Mouse (Mus musculus) adrenal gland, adult 2 months (tissue): ENCODE data around the gene Kcnip1. TPM values are rescaled to one million over a fixed set of nuclear protein-coding genes. Genes with fewer than 3 reads are reported as not detected.

Experiments
- DNase-seq: peaks from one replicate; pipeline ENCODE4 v3.0.0; 2021
- polyA plus RNA-seq: library from polyadenylated mRNA; depleted of rRNA; stranded (reverse); fragments of >200 nt; gene quantifications from 2 replicates; pipeline ENCODE4 v1.2.3, GENCODE M21; 2012
- total RNA-seq, 2 experiments: library from RNA; stranded (reverse); gene quantifications; 2 replicates each; pipeline ENCODE4 v1.2.3; 2021

The Kcnip1 gene
- total and polyA plus RNA-seq, 3 experiments = 1.9 to 3.7 (median 2.9) TPM

GRCm38 (mm10) chr11:33829774-33830173, 163.2 kb downstream of the Kcnip1 start:
- DNase-seq = no peak

GRCm38 (mm10) chr11:33827829-33828206, 165.1 kb downstream of the Kcnip1 start:
- DNase-seq = peak; percentile 20

GRCm38 (mm10) chr11:33827085-33827828, 165.7 kb downstream of the Kcnip1 start:
- DNase-seq = no peak

GRCm38 (mm10) chr11:33824739-33825138, 168.2 kb downstream of the Kcnip1 start:
- DNase-seq = peak; percentile 57

GRCm38 (mm10) chr11:33821331-33821730, 171.6 kb downstream of the Kcnip1 start:
- DNase-seq = no peak

GRCm38 (mm10) chr11:33820876-33821275, 172.1 kb downstream of the Kcnip1 start:
- DNase-seq = no peak

- no peak for DNase-seq
Observed at GRCm38 (mm10) chr11:33818861-33819503, 174.0 kb downstream of the Kcnip1 start.

- DNase-seq = no peak
Observed at GRCm38 (mm10) chr11:33816020-33816419, 176.9 kb downstream of the Kcnip1 start.

- no peak for DNase-seq
Observed at GRCm38 (mm10) chr11:33810105-33810504, 182.8 kb downstream of the Kcnip1 start.

- DNase-seq = no peak
Observed at GRCm38 (mm10) chr11:33803093-33803492, 189.9 kb downstream of the Kcnip1 start.

- no peak for DNase-seq
Observed at GRCm38 (mm10) chr11:33800436-33801088, 192.4 kb downstream of the Kcnip1 start.

- DNase-seq = no peak
Observed at GRCm38 (mm10) chr11:33799933-33800332, 193.0 kb downstream of the Kcnip1 start.

GRCm38 (mm10) chr11:33798094-33798648, 194.8 kb downstream of the Kcnip1 start:
- DNase-seq = no peak

- DNase-seq = no peak
Observed at GRCm38 (mm10) chr11:33787362-33787761, 205.6 kb downstream of the Kcnip1 start.

- DNase-seq = no peak
Observed at GRCm38 (mm10) chr11:33786572-33786971, 206.4 kb downstream of the Kcnip1 start.

GRCm38 (mm10) chr11:33781561-33781971, 211.4 kb downstream of the Kcnip1 start:
- DNase-seq = no peak

GRCm38 (mm10) chr11:33780263-33780662, 212.7 kb downstream of the Kcnip1 start:
- no peak for DNase-seq

- DNase-seq = no peak
Observed at GRCm38 (mm10) chr11:33772615-33773141, 220.3 kb downstream of the Kcnip1 start.

GRCm38 (mm10) chr11:33772043-33772442, 220.9 kb downstream of the Kcnip1 start:
- no peak for DNase-seq

GRCm38 (mm10) chr11:33766976-33767938, 225.7 kb downstream of the Kcnip1 start:
- DNase-seq = peak; percentile 32

GRCm38 (mm10) chr11:33761201-33761755, 231.7 kb downstream of the Kcnip1 start:
- no peak for DNase-seq
